Mouse (Mus musculus) MEL (cell line): ENCODE results near the gene Bloc1s6. TPM values are rescaled to one million over a fixed set of nuclear protein-coding genes. Genes with fewer than 3 reads are reported as not detected.

Experiments
- DNase-seq: peaks from one replicate; pipeline ENCODE4 v3.0.0; 2011; ENCODE audit warnings: low read depth, low spot score
- H3K27ac ChIP-seq: 2 replicates; pipeline ENCODE4 v1.5.1; 2012; ENCODE audit warnings: low read depth, mild to moderate bottlenecking, control low read depth, low read length, moderate library complexity; ENCODE audit not compliant: control insufficient read depth
- H3K27me3 ChIP-seq, 2 experiments: fragments of 150-350 bp in 1 of 2; sonication (generic) in 1 of 2; 2 replicates each; pipeline ENCODE4 v1.6.1; 2012; ENCODE audit warnings: low read length in 2 of 2, mild to moderate bottlenecking in 2 of 2, improper control_type of control experiment in 1 of 2, moderate library complexity in 1 of 2; ENCODE audit not compliant: insufficient read depth in 2 of 2, control insufficient read depth in 1 of 2
- H3K36me3 ChIP-seq, 2 experiments: 2 replicates each; pipeline ENCODE4 v1.6.1; 2012 to 2014; ENCODE audit warnings: low read length in 2 of 2, improper control_type of control experiment in 1 of 2, inconsistent platforms in 1 of 2, mild to moderate bottlenecking in 1 of 2; ENCODE audit not compliant: insufficient read depth in 2 of 2, control insufficient read depth in 1 of 2
- H3K4me1 ChIP-seq, 2 experiments: fragments of 150-350 bp in 1 of 2; sonication (generic) in 1 of 2; 2 replicates each; pipeline ENCODE4 v1.6.1; 2012; ENCODE audit warnings: low read length in 2 of 2, improper control_type of control experiment in 1 of 2, mild to moderate bottlenecking in 1 of 2; ENCODE audit not compliant: insufficient read depth in 2 of 2, control insufficient read depth in 1 of 2
- H3K4me3 ChIP-seq, 2 experiments: fragments of 150-350 bp in 1 of 2; sonication (generic) in 1 of 2; 2 replicates each; pipeline ENCODE4 v1.5.1; 2012; ENCODE audit warnings: low read depth in 2 of 2, low read length in 2 of 2, mild to moderate bottlenecking in 2 of 2, moderate library complexity in 2 of 2, control low read depth in 1 of 2, improper control_type of control experiment in 1 of 2; ENCODE audit not compliant: control insufficient read depth in 1 of 2, insufficient read depth in 1 of 2
- H3K79me2 ChIP-seq: 2 replicates; pipeline ENCODE4 v1.6.1; 2012; ENCODE audit warnings: mild to moderate bottlenecking, low read length, moderate library complexity; ENCODE audit not compliant: control insufficient read depth, poor library complexity, insufficient read depth
- H3K9ac ChIP-seq: 2 replicates; pipeline ENCODE4 v1.6.1; 2012; ENCODE audit warnings: low read depth, mild to moderate bottlenecking, control low read depth, low read length, moderate library complexity; ENCODE audit not compliant: control insufficient read depth, poor library complexity, severe bottlenecking
- H3K9me3 ChIP-seq: fragments of 150-350 bp; sonication (generic); replicated peaks from 2 replicates; pipeline ENCODE4 v1.6.1; 2012; ENCODE audit warnings: mild to moderate bottlenecking, low read length, improper control_type of control experiment, moderate library complexity; ENCODE audit not compliant: insufficient read depth
- CHD1 ChIP-seq: IDR thresholded peaks from 2 replicates; pipeline ENCODE4 v1.6.1; 2012; ENCODE audit warnings: low read depth, mild to moderate bottlenecking, inconsistent platforms, low read length, improper control_type of control experiment
- CTCF ChIP-seq, 3 experiments: IDR thresholded peaks in 2 of 3; conservative IDR thresholded peaks in 1 of 3; 2 replicates each; pipeline ENCODE4 v1.5.1; 2011 to 2012; ENCODE audit warnings: low read length in 3 of 3, low read depth in 2 of 3, mild to moderate bottlenecking in 2 of 3, improper control_type of control experiment in 1 of 3, inconsistent platforms in 1 of 3, mixed read lengths in 1 of 3, moderate library complexity in 1 of 3; ENCODE audit not compliant: control insufficient read depth in 1 of 3, insufficient read depth in 1 of 3, poor library complexity in 1 of 3, severe bottlenecking in 1 of 3
- E2F4 ChIP-seq: IDR thresholded peaks from 2 replicates; pipeline ENCODE4 v1.6.1; 2011; ENCODE audit warnings: low read depth, low read length, improper control_type of control experiment, borderline replicate concordance
- ELF1 ChIP-seq: IDR thresholded peaks from 2 replicates; pipeline ENCODE4 v1.6.1; 2014; ENCODE audit warnings: low read depth, mild to moderate bottlenecking, inconsistent platforms, low read length, improper control_type of control experiment, moderate library complexity
- EP300 ChIP-seq, 2 experiments: IDR thresholded peaks; 2 replicates each; pipeline ENCODE4 v1.6.1; 2011; ENCODE audit warnings: improper control_type of control experiment in 2 of 2, low read length in 2 of 2, low read depth in 1 of 2, mild to moderate bottlenecking in 1 of 2
- ETS1 ChIP-seq: IDR thresholded peaks from 2 replicates; pipeline ENCODE4 v1.6.1; 2012; ENCODE audit warnings: low read depth, mild to moderate bottlenecking, inconsistent platforms, low read length, improper control_type of control experiment, moderate library complexity
- GABPA ChIP-seq: IDR thresholded peaks from 2 replicates; pipeline ENCODE4 v1.6.1; 2012; ENCODE audit warnings: low read depth, mild to moderate bottlenecking, inconsistent platforms, low read length, improper control_type of control experiment, moderate library complexity
- GATA1 ChIP-seq: IDR thresholded peaks from 2 replicates; pipeline ENCODE4 v1.6.1; 2011; ENCODE audit warnings: low read depth, low read length, improper control_type of control experiment
- HCFC1 ChIP-seq: IDR thresholded peaks from 2 replicates; pipeline ENCODE4 v1.6.1; 2012; ENCODE audit warnings: low read depth, mild to moderate bottlenecking, inconsistent platforms, low read length, improper control_type of control experiment, moderate library complexity
- JUND ChIP-seq: IDR thresholded peaks from 2 replicates; pipeline ENCODE4 v1.6.1; 2011; ENCODE audit warnings: low read depth, mild to moderate bottlenecking, improper control_type of control experiment, low read length
- KAT2A ChIP-seq: conservative IDR thresholded peaks from 2 replicates; pipeline ENCODE4 v1.6.1; 2012; ENCODE audit warnings: low read depth, low read length, improper control_type of control experiment, inconsistent platforms
- MAFK ChIP-seq: IDR thresholded peaks from 2 replicates; pipeline ENCODE4 v1.6.1; 2011; ENCODE audit warnings: low read depth, mild to moderate bottlenecking, low read length, improper control_type of control experiment, borderline replicate concordance
- MAX ChIP-seq: IDR thresholded peaks from 2 replicates; pipeline ENCODE4 v1.6.1; 2011; ENCODE audit warnings: low read length, improper control_type of control experiment
- MAZ ChIP-seq: IDR thresholded peaks from 2 replicates; pipeline ENCODE4 v1.6.1; 2012; ENCODE audit warnings: low read depth, mild to moderate bottlenecking, inconsistent platforms, low read length, improper control_type of control experiment
- MEF2A ChIP-seq: IDR thresholded peaks from 2 replicates; pipeline ENCODE4 v1.6.1; 2014; ENCODE audit warnings: low read depth, mild to moderate bottlenecking, inconsistent platforms, low read length, improper control_type of control experiment; ENCODE audit not compliant: poor library complexity, insufficient replicate concordance, severe bottlenecking; ENCODE audit errors: extremely low read depth
- MXI1 ChIP-seq: IDR thresholded peaks from 2 replicates; pipeline ENCODE4 v1.6.1; 2011; ENCODE audit warnings: mild to moderate bottlenecking, low read depth, low read length, improper control_type of control experiment
- MYB ChIP-seq: IDR thresholded peaks from 2 replicates; pipeline ENCODE4 v1.6.1; 2011; ENCODE audit warnings: mild to moderate bottlenecking, low read depth, low read length, improper control_type of control experiment
- MYC ChIP-seq: IDR thresholded peaks from 2 replicates; pipeline ENCODE4 v1.6.1; 2011; ENCODE audit warnings: low read depth, mild to moderate bottlenecking, low read length, improper control_type of control experiment, moderate library complexity
- NELFE ChIP-seq: IDR thresholded peaks from 2 replicates; pipeline ENCODE4 v1.6.1; 2011; ENCODE audit warnings: low read depth, low read length, improper control_type of control experiment
- NRF1 ChIP-seq: IDR thresholded peaks from 2 replicates; pipeline ENCODE4 v1.6.1; 2014; ENCODE audit warnings: low read depth, mild to moderate bottlenecking, inconsistent platforms, low read length, improper control_type of control experiment, moderate library complexity; ENCODE audit not compliant: poor library complexity, insufficient read depth, severe bottlenecking
- POLR2A ChIP-seq, 2 experiments: IDR thresholded peaks; 2 replicates each; pipeline ENCODE4 v1.6.1; 2011 to 2012; ENCODE audit warnings: low read length in 2 of 2, mild to moderate bottlenecking in 2 of 2, control low read depth in 1 of 2, improper control_type of control experiment in 1 of 2, low read depth in 1 of 2, moderate library complexity in 1 of 2; ENCODE audit not compliant: control insufficient read depth in 1 of 2, insufficient read depth in 1 of 2, poor library complexity in 1 of 2
- POLR2AphosphoS2 ChIP-seq: IDR thresholded peaks from 2 replicates; pipeline ENCODE4 v1.6.1; 2011; ENCODE audit warnings: low read length, improper control_type of control experiment
- POLR2AphosphoS5 ChIP-seq: IDR thresholded peaks from 2 replicates; pipeline ENCODE4 v1.6.1; 2012; ENCODE audit warnings: low read depth, borderline replicate concordance, mild to moderate bottlenecking, inconsistent platforms, low read length, moderate library complexity, mixed read lengths
- RAD21 ChIP-seq: IDR thresholded peaks from 2 replicates; pipeline ENCODE4 v1.6.1; 2011; ENCODE audit warnings: mild to moderate bottlenecking, low read depth, low read length, improper control_type of control experiment
- RCOR1 ChIP-seq: IDR thresholded peaks from 2 replicates; pipeline ENCODE4 v1.6.1; 2012; ENCODE audit warnings: low read depth, mild to moderate bottlenecking, inconsistent platforms, low read length, improper control_type of control experiment
- TAL1 ChIP-seq: IDR thresholded peaks from 2 replicates; pipeline ENCODE4 v1.6.1; 2012; ENCODE audit warnings: mild to moderate bottlenecking, inconsistent platforms, low read length, moderate library complexity, mixed read lengths
- TBP ChIP-seq: IDR thresholded peaks from 2 replicates; pipeline ENCODE4 v1.8.0; 2011; ENCODE audit warnings: low read depth, low read length, improper control_type of control experiment
- UBTF ChIP-seq: IDR thresholded peaks from 2 replicates; pipeline ENCODE4 v1.6.1; 2012; ENCODE audit warnings: low read depth, mild to moderate bottlenecking, inconsistent platforms, low read length, improper control_type of control experiment, moderate library complexity, borderline replicate concordance; ENCODE audit not compliant: insufficient read depth
- USF1 ChIP-seq: IDR thresholded peaks from 2 replicates; pipeline ENCODE4 v1.6.1; 2014; ENCODE audit warnings: low read depth, mild to moderate bottlenecking, inconsistent platforms, low read length, improper control_type of control experiment, moderate library complexity
- USF2 ChIP-seq, 2 experiments: IDR thresholded peaks; 2 replicates each; pipeline ENCODE4 v1.6.1; 2011 to 2012; ENCODE audit warnings: improper control_type of control experiment in 2 of 2, low read length in 2 of 2, borderline replicate concordance in 1 of 2, inconsistent platforms in 1 of 2, low read depth in 1 of 2, mild to moderate bottlenecking in 1 of 2; ENCODE audit not compliant: insufficient read depth in 1 of 2
- ZC3H11A ChIP-seq: IDR thresholded peaks from 2 replicates; pipeline ENCODE4 v1.6.1; 2012; ENCODE audit warnings: low read depth, mild to moderate bottlenecking, inconsistent platforms, low read length, improper control_type of control experiment
- ZKSCAN1 ChIP-seq: IDR thresholded peaks from 2 replicates; pipeline ENCODE4 v1.6.1; 2012; ENCODE audit warnings: low read depth, mild to moderate bottlenecking, inconsistent platforms, low read length, improper control_type of control experiment, moderate library complexity
- ZNF384 ChIP-seq: IDR thresholded peaks from 2 replicates; pipeline ENCODE4 v1.6.1; 2012; ENCODE audit warnings: low read depth, mild to moderate bottlenecking, inconsistent platforms, low read length, improper control_type of control experiment
- polyA plus RNA-seq, 2 experiments: library from polyadenylated mRNA; stranded (reverse) in 1 of 2; unstranded in 1 of 2; fragments of >175 nt in 1 of 2; fragments of >200 nt in 1 of 2; gene quantifications; 2 replicates each; pipeline versions ENCODE4 v1.2.1 to v1.2.4; 2012; ENCODE audit warnings: low replicate concordance in 2 of 2, low read depth in 1 of 2; ENCODE audit not compliant: insufficient read length in 2 of 2, insufficient read depth in 1 of 2, missing spikeins in 1 of 2
- total RNA-seq: library from RNA; depleted of rRNA; stranded (reverse); fragments of 300-350 nt; gene quantifications from 2 replicates; pipeline ENCODE4 v1.2.3, GENCODE M21; 2012; rRNA removed

The Bloc1s6 gene
- total RNA-seq (10.8 and 10.9 TPM in 2 replicates), polyA plus RNA-seq (10 to 100 TPM in 1 of 2 experiments, not detected in 1; 21.7 TPM)

DNA sequence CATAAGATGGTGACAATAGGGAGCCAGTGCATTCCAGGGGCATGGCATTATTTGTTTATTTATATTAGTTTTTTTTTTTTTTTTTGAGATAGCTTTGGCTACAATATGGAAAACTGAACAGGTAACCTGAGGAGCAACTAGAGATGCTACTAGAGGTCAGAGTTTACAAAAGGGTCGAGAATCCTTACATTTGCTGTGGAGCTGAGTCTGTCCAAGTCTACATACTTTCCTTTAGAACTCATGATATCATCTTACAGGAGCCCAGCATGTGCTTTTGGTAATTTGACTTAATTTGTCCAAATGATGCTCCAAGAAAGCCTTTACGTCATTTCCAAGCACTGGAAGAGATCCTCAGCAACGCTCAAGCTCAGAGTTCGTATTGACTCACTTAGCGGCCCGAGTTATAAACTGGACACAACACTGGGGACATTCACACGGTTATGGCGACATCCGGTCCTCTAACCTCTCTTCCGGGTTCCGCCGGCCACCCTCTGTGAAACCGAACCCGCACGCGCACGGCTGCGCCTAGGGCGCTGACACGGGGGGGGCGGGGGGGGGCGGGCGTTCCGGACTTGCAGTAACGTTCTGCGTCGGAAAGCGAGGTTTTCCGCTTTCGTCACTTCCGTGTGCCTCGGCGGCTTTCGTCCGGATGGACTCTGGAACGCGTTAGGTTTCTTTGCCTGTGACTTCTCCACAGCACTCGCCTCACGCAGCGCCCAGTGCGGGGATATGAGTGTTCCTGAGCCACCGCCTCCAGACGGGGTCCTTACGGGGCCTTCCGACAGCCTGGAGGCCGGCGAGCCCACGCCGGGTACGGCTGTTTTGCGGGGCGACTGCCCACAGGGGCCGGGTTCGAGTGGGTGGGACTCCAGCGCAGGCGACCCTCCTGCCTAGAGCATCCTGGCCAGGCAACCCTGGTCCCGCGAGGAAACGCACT is at the start of gene Bloc1s6:
Bloc1s6 (plus strand) TSS at position 610 of the 937 bp plus-strand sequence.
- no peaks in the 10 kb centered on the region for H3K9me3 ChIP-seq
- peaks cover 0 to 2% of the 10 kb centered on the region in 2 experiments; a peak in 2 of 4 replicates for H3K27me3 ChIP-seq
- H3K9ac ChIP-seq: peak within 1 kb of the TSS; percentile 79
- peak within 1 kb of the TSS; percentile 45 for H3K27ac ChIP-seq
- peaks cover 0 to 4% of the 10 kb centered on the region in 2 experiments; a peak in 2 of 4 replicates for H3K36me3 ChIP-seq
- H3K4me1 ChIP-seq: peaks cover 0 to 4% of the 10 kb centered on the region in 2 experiments; a peak in 1 of 4 replicates
- peak; percentile 96 for DNase-seq
- peaks cover 7% of the 10 kb centered on the region for H3K79me2 ChIP-seq
- peak within 1 kb of the TSS; percentile 69 to 92 for H3K4me3 ChIP-seq
- TF ChIP-seq JUND: no peak
- peak; percentile 91 for TF ChIP-seq MYC
- TF ChIP-seq POLR2AphosphoS2: peak; percentile 42; the same call in 1 of the 2 replicates
- TF ChIP-seq MAZ: peak; percentile 76
- no peak for TF ChIP-seq USF2 (IDR thresholded peaks at IDR 0.05; ENCODE audit: borderline replicate concordance in 1 of 2, insufficient read depth in 1 of 2, low read depth in 1 of 2, low read length in 2 of 2)
- no peak for TF ChIP-seq RAD21
- TF ChIP-seq GATA1: 0 out of 2 replicates have a peak, but pooled peaks have one; percentile 2
- TF ChIP-seq CTCF (IDR thresholded peaks at IDR 0.05 in 2 of 3, conservative IDR thresholded peaks at IDR 0.05 in 1 of 3; ENCODE audit: control insufficient read depth in 1 of 3, insufficient read depth in 1 of 3, low read depth in 2 of 3, low read length in 3 of 3, poor library complexity in 1 of 3, severe bottlenecking in 1 of 3): no peak
- 0 out of 2 replicates have a peak, but pooled peaks have one; percentile 19 for TF ChIP-seq ZNF384
- TF ChIP-seq HCFC1: peak; percentile 88
- no peak for TF ChIP-seq ZC3H11A
- TF ChIP-seq TAL1: no peak
- no peak for TF ChIP-seq GABPA
- TF ChIP-seq MAFK: no peak
- TF ChIP-seq POLR2AphosphoS5: no peak
- TF ChIP-seq KAT2A: peak; percentile 43; the same call in 1 of the 2 replicates
- no peak for TF ChIP-seq USF1
- peak; percentile 71 for TF ChIP-seq NELFE
- no peak for TF ChIP-seq ZKSCAN1
- no peak for TF ChIP-seq UBTF
- TF ChIP-seq NRF1: peak; percentile 68
- no peak; a peak in 1 of 4 replicates for TF ChIP-seq EP300 (IDR thresholded peaks at IDR 0.05; ENCODE audit: low read depth in 1 of 2, low read length in 2 of 2)
- TF ChIP-seq POLR2A (IDR thresholded peaks at IDR 0.05; ENCODE audit: control insufficient read depth in 1 of 2, insufficient read depth in 1 of 2, low read depth in 1 of 2, low read length in 2 of 2, poor library complexity in 1 of 2): peak; percentile 67 to 84; a peak in 3 of 4 replicates
- TF ChIP-seq MEF2A: no peak
- no peak for TF ChIP-seq RCOR1
- TF ChIP-seq ELF1: peak; percentile 91
- TF ChIP-seq MYB: no peak
- TF ChIP-seq TBP: peak; percentile 59
- TF ChIP-seq E2F4: no peak
- TF ChIP-seq CHD1: no peak
- TF ChIP-seq MXI1: peak; percentile 69; the same call in 1 of the 2 replicates
- TF ChIP-seq MAX: peak; percentile 39; the same call in 1 of the 2 replicates
- TF ChIP-seq ETS1: 0 out of 2 replicates have a peak, but pooled peaks have one; percentile 28
